Mouse (Mus musculus) embryonic facial prominence, embryonic 10.5 days (tissue): ENCODE measurements around the gene Misp. TPM values are rescaled to one million over a fixed set of nuclear protein-coding genes. Genes with fewer than 3 reads are reported as not detected.
A peak's percentile ranks its signal among the peaks of the same experiment; 100 is the strongest.

ENCODE experiments used
- DNase-seq: peaks from one replicate; pipeline ENCODE4 v3.0.0-alpha.2; 2017; ENCODE audit warnings: low spot score
- H3K27ac ChIP-seq: fragments of 300-500 bp; sonication (generic); replicated peaks from 2 replicates; pipeline ENCODE4 v1.5.1; 2016; ENCODE audit warnings: mild to moderate bottlenecking
- H3K27me3 ChIP-seq: fragments of 300-500 bp; sonication (generic); replicated peaks from 2 replicates; pipeline ENCODE4 v1.6.1; 2016; ENCODE audit warnings: low read depth, mild to moderate bottlenecking; ENCODE audit not compliant: poor library complexity, severe bottlenecking
- H3K36me3 ChIP-seq: fragments of 300-500 bp; sonication (generic); replicated peaks from 2 replicates; pipeline ENCODE4 v1.6.1; 2016; ENCODE audit warnings: mild to moderate bottlenecking, moderate library complexity
- H3K4me1 ChIP-seq: fragments of 300-500 bp; sonication (generic); 2 replicates; pipeline ENCODE4 v1.6.1; 2016
- H3K4me3 ChIP-seq: fragments of 300-500 bp; sonication (generic); 2 replicates; pipeline ENCODE4 v1.5.1; 2016; ENCODE audit warnings: mild to moderate bottlenecking, moderate library complexity
- H3K9me3 ChIP-seq: fragments of 300-500 bp; sonication (generic); 2 replicates; pipeline ENCODE4 v1.6.1; 2016; ENCODE audit warnings: mild to moderate bottlenecking
- WGBS: fragments of 180-500 bp; shearing (Covaris S2); methylation state at CpG from one replicate; pipeline ENCODE4 v1.1.7; 2016; 5-methylcytosine and 5-hydroxymethylcytosine counted together
- polyA plus RNA-seq: library from polyadenylated mRNA; unstranded; fragments of >200 nt; fragmentation: Nextera tagmentation; extraction: Ambion mirVana; gene quantifications from 2 replicates; pipeline ENCODE4 v1.2.1, GENCODE M21; 2016

Misp gene
- polyA plus RNA-seq, 1 experiment from 2014 or later, result 2.2 TPM

DNA sequence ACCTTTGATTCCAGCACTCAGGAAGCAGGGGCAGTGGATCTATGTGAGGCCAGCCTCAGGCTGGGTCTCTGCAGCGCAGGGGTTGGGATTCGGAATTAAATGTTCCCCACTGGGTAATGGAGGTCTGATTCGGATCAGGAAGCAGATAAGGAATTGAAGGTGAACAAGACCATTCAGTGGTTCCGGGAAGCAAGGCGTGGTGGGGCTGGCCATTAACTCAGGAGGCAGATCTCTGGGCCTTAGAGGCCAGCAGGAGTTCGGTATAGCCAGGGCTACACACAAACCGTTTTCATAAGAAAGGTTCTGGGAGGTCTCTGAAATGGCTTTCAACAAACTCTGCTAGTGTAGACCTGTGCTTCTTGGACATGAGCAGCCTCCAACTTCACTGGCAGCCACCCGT, 32.0 kb downstream of the Misp start:
- peak overlapping the region; percentile 99 for H3K4me3 ChIP-seq
- peak overlapping the region; percentile 100 for H3K27ac ChIP-seq
- WGBS, result 32% methylated on average over 8 of the region's 8 CpGs
- H3K9me3 ChIP-seq, result no peaks in the 10 kb centered on the region
- H3K27me3 ChIP-seq, result no peaks in the 10 kb centered on the region
- DNase-seq, result peak; percentile 32
- peaks cover 39% of the 10 kb centered on the region for H3K36me3 ChIP-seq
- H3K4me1 ChIP-seq, result peaks cover 59% of the 10 kb centered on the region

DNA sequence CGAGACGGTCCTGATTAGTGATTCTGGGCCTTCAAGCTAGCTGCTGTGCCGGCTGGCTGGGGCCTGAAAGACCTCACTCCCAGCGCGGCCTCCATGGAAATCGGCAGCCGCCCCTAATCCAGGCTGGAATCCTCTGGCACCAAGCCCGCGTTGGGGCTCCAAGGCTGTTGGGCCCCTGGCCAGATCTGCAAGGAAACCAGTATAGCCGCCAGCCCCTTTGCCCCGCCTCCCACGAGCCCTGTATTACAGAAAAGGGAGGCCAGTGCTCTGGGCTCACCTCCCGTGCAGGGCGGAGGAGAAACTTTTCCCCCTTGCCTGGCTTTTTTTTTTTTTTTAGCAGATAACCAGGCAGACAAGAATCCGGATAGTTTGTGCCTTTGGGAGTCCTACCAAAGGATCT, 32.6 kb downstream of the Misp start:
- 1% methylated on average over 15 of the region's 15 CpGs for WGBS
- peaks cover 44% of the 10 kb centered on the region for H3K36me3 ChIP-seq
- no peaks in the 10 kb centered on the region for H3K27me3 ChIP-seq
- DNase-seq, result peak; percentile 84
- peak overlapping the region; percentile 99 for H3K4me3 ChIP-seq
- peak overlapping the region; percentile 100 for H3K27ac ChIP-seq
- peaks cover 65% of the 10 kb centered on the region for H3K4me1 ChIP-seq
- no peaks in the 10 kb centered on the region for H3K9me3 ChIP-seq

DNA sequence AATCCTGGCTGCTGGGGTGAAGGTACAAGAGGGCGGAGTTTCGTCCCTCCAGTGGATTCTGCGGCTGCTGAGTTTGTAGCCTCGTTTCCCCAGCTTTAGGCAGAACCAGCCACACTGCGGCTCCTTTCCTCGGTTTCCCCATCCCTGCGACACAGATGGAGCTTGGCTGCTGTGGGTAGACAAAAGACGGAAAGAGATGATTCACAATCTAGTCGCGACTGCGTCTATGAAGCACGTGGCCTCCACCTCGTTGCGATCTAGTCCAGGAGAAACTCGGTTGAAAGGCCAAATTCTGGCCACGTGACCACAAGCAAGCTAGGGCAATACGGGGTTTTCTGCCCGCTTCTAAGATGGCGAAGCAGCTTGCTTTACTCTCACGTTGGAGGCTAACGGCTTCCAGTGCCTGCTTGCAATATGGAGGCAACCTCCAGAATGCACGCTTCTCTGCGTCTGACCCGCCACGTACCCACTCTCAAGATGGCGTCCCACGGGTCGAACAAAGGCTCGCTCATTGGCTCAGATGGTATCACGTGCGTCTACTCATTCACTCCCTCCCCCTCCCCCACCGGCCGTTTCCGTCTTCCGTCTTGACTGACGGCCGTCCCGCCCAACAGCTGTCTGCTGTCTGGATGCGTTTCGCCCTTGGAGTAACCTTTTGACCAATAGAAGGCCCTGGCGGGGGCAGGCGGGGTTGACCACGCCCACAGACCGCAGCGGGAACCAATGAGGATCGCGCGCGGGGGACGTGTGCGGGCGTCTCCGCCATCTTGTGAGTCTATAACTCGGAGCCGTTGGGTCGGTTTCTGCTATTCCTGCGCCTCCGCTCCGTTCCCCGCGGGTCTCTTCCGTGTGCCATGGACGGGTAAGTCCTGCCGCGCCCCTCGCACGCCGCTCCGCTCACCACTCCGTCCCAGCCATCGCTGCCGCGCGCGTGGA, 33.3 kb downstream of the Misp start, which contains the start of gene Ptbp1:
Gene Ptbp1 (plus strand): TSS at position 568 of the 936 bp plus-strand sequence.
- under 1% methylated on average over 75 of the region's 75 CpGs for WGBS
- H3K4me3 ChIP-seq, result peak within 1 kb of the TSS; percentile 99
- H3K27me3 ChIP-seq, result no peaks in the 10 kb centered on the region
- peak within 1 kb of the TSS; percentile 100 for H3K27ac ChIP-seq
- H3K9me3 ChIP-seq, result no peaks in the 10 kb centered on the region
- H3K4me1 ChIP-seq, result peaks cover 70% of the 10 kb centered on the region
- peak; percentile 100 for DNase-seq
- H3K36me3 ChIP-seq, result peaks cover 52% of the 10 kb centered on the region

DNA sequence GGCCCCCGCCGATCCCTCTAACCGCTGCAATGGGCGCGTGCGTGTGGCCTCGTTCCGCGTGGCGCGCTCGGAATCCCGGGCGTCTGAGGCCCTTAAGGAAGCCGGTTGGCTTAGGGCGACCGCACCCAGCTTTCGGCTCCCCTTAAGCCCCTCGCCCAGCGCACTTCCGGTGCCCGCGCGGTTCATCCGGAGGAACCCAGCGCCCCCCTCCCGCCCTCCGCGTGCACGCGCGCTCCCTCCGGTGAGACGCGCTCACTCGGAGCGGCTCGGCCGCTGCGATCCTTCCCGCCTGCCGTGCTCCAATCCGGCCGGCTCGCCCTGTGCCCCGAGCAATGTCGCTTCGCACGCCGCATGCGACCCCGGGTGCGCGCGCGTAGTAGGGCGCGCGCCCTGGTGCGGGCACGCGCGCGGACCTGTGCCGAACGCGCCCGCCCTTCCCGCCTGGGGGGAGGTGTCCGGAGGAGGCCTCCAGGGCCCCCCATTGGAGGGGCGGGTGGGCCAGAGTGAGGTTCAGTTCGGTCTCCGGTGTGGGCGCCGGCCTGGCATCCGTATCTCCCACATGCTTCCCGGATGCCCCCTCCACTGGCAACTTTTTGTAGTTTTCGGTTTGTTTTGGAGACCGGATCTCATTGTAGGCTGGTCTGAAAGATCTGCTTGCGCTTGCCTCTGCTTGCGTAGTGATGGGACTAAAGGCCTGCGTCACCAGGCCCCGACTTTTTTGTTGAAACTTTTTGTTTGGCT, 34.2 kb downstream of the Misp start:
- no peaks in the 10 kb centered on the region for H3K27me3 ChIP-seq
- H3K4me3 ChIP-seq, result peak overlapping the region; percentile 99
- peak overlapping the region; percentile 100 for H3K27ac ChIP-seq
- H3K9me3 ChIP-seq, result no peaks in the 10 kb centered on the region
- WGBS, result under 1% methylated on average over 83 of the region's 83 CpGs
- H3K4me1 ChIP-seq, result peaks cover 70% of the 10 kb centered on the region
- H3K36me3 ChIP-seq, result peaks cover 60% of the 10 kb centered on the region
- peak; percentile 85 for DNase-seq

DNA sequence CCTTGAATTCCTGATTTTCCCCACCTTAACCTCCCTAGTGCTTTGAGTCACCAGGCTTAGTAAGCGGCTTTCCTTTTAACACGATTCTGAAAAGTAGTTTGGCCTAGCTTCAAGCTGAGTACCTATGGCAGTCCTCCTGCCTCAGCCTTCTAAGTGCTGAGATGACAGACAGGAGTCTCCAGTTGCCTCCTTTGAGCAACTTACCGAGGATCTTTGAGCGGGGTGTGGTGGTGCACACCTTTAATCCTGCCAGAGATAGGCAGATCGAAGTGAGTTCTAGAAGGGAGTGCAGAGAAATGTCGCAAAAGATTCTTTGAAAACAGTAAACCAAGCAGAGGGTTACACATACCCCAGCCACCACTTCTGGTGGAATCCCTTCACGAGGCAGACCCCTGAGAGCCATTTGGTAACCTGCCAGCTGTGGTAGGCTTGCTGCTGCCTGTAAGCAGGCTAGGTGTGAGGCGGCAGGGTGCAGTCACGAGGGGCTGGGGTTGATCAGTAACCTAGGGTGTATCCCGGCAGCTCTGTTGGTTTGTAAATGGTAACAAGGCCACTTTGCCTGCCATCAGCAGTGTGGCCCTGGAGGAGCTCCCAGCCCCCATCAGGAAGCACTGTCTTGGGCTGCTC, 34.9 kb downstream of the Misp start:
- DNase-seq, result peak; percentile 36
- Histone ChIP-seq H3K4me1 (peaks cover 68% of the 10 kb centered on the region), H3K4me3 (peak overlapping the region; percentile 99), H3K27ac (peak overlapping the region; percentile 100), H3K27me3 (no peaks in the 10 kb centered on the region), H3K9me3 (no peaks in the 10 kb centered on the region), H3K36me3 (peaks cover 61% of the 10 kb centered on the region)
- 7% methylated on average over 10 of the region's 10 CpGs for WGBS

DNA sequence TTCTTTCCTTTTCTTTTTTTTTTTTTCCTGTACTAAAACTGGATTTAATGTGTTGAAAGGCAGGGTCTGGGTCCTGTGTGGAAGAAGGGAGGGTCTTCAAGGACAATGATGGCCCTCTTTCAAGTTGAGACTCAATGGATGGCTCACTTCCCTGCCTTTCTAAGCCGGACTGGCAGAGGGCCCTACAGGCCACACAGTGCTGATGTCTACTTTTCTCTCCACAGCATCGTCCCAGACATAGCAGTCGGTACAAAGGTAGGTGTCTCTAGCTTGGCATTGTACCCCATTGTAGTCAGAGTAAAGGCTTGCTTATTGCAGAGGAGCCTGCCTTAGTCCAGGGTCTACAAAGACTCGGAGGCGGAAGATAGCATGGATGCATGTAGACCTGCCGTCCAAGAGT, 35.5 kb downstream of the Misp start:
- no peak for DNase-seq
- no peaks in the 10 kb centered on the region for H3K27me3 ChIP-seq
- peak overlapping the region; percentile 99 for H3K4me3 ChIP-seq
- H3K36me3 ChIP-seq, result peaks cover 61% of the 10 kb centered on the region
- peaks cover 64% of the 10 kb centered on the region for H3K4me1 ChIP-seq
- H3K27ac ChIP-seq, result peak overlapping the region; percentile 100
- no peaks in the 10 kb centered on the region for H3K9me3 ChIP-seq
- WGBS, result 61% methylated on average over 6 of the region's 6 CpGs

DNA sequence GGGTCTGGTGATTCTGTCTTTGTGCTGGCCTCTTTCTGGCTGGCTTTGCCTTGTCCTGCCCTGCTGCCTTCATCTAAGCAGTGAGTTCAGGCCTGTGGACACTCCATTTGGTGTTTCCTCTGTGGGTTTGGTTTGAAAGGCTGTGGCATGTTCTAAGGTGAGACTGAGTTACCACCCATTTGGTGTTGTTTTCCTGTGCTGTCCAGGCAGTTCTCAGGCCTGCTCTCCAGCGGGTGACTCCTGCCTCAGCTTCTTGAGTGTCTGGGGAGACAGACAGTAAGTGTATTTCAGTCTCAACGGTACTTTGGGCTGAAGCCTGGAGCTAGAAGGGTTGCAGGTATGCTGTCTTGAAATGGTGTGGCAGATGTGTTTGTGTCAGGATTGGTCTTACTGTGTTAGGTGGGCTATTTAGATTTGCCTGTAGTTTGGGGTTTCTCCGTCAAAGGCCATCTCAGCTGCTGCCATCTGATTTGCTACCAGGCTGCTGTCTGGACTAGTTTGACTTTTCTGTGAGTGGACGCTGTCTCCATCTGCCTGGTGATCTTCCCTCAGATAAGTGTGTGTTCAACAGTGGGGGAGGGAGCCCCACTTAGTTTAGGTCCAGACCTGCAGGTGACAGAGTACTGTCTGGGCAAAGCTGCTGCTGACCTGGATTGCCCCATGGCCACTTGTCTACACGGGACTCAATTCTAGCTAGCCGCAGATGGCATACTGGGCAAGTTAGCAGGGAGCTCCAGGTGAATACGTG, 36.1 kb downstream of the Misp start:
- Histone ChIP-seq H3K27ac (peak overlapping the region; percentile 100; the same call in 1 of the 2 replicates), H3K9me3 (no peaks in the 10 kb centered on the region), H3K4me3 (peak overlapping the region; percentile 99), H3K36me3 (peaks cover 64% of the 10 kb centered on the region), H3K27me3 (no peaks in the 10 kb centered on the region), H3K4me1 (peaks cover 58% of the 10 kb centered on the region)
- 70% methylated on average over 7 of the region's 7 CpGs for WGBS
- no peak for DNase-seq

DNA sequence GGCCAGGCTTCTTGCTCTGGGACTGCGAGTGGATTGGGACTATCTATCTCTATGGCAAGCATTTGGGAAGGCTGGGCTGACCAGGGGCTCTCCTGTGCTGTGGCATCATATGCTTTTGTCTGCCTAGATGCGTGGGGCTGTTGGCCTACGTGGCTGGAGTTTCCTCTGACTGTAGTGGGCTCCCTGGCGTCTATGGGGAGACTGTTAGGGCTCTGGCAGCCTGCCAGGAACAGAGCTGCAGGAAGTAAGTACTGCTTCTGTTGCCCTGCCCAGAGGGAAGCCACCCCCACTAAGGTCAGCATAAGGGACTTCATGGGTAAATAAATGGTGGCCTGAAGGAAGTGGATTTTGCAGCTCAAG, 36.6 kb downstream of the Misp start:
- WGBS, result 72% methylated on average over 4 of the region's 4 CpGs
- Histone ChIP-seq H3K27ac (0 out of 2 replicates have a peak overlapping the region, but pooled peaks have one; percentile 12), H3K36me3 (peaks cover 70% of the 10 kb centered on the region), H3K4me1 (peaks cover 52% of the 10 kb centered on the region), H3K9me3 (no peaks in the 10 kb centered on the region), H3K4me3 (peak overlapping the region; percentile 99), H3K27me3 (no peaks in the 10 kb centered on the region)
- no peak for DNase-seq

DNA sequence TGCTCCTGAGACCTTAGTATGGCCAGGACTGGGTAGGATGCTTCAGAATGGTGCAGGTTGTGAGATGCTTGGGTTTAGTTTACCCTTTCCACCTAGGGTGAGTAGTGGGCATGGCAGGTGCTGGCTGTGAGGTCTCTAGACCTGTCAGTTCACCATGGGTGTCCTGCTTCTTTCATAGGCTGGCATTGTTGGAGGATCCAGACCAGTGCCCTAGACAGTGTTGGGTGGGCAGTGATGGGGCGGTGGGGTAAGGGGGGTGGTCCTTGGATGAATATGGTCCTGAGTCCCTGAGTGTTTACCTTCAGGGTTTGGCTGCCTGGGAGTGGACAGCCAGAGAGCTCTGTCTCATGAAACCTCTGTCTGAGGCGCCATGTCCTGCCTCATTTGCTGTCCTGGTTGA, 37.1 kb downstream of the Misp start:
- DNase-seq, result no peak
- H3K4me3 ChIP-seq, result peak overlapping the region; percentile 99
- WGBS, result 87% methylated on average over 2 of the region's 2 CpGs
- H3K4me1 ChIP-seq, result peaks cover 48% of the 10 kb centered on the region
- H3K27ac ChIP-seq, result no peak overlapping the region
- no peaks in the 10 kb centered on the region for H3K9me3 ChIP-seq
- H3K27me3 ChIP-seq, result no peaks in the 10 kb centered on the region
- peaks cover 74% of the 10 kb centered on the region for H3K36me3 ChIP-seq

DNA sequence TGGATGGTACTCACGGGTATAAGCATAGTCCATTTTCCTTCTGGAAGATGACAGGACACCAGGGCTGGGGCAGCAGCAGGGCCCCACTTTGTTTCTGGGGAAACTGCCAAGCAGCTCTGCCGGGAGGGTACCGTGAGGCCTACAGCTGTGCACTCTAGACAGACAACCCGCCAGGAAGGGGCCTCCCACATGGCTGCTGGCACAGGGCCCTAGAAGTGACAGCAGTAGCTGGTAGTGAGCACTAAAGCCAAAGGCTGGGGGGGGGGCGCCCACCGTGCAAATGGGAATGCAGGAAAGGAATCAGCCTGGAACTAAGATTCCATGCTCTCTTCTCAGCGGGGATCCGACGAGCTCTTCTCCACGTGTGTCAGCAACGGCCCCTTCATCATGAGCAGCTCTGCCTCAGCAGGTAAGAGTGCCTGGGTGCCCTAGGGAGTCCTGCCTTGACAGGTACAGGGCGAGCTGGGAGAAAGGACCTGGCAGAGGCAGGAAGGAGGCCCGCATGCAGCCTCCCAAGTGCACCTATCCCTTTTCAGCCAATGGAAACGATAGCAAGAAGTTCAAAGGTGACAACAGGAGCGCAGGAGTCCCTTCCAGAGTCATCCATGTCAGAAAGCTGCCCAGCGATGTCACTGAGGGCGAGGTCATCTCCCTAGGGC, 37.8 kb downstream of the Misp start:
- no peaks in the 10 kb centered on the region for H3K27me3 ChIP-seq
- 76% methylated on average over 17 of the region's 17 CpGs for WGBS
- H3K4me3 ChIP-seq, result peak overlapping the region; percentile 99
- DNase-seq, result no peak
- peaks cover 41% of the 10 kb centered on the region for H3K4me1 ChIP-seq
- no peak overlapping the region for H3K27ac ChIP-seq
- H3K9me3 ChIP-seq, result no peaks in the 10 kb centered on the region
- H3K36me3 ChIP-seq, result peaks cover 81% of the 10 kb centered on the region

DNA sequence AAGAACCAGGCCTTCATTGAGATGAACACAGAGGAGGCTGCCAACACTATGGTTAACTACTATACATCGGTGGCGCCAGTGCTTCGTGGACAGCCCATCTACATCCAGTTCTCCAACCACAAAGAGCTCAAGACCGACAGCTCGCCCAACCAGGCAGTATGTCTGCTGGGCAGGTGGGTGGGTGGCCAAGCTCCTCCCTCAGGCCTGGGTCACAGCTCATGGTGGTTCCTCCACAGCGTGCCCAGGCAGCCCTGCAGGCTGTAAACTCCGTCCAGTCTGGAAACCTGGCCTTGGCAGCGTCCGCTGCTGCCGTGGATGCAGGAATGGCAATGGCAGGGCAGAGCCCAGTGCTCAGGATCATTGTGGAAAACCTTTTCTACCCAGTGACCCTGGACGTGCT, 38.3 kb downstream of the Misp start:
- Histone ChIP-seq H3K27ac (no peak overlapping the region), H3K27me3 (no peaks in the 10 kb centered on the region), H3K4me1 (peaks cover 40% of the 10 kb centered on the region), H3K9me3 (no peaks in the 10 kb centered on the region), H3K36me3 (peaks cover 86% of the 10 kb centered on the region), H3K4me3 (peak overlapping the region; percentile 21; the same call in 1 of the 2 replicates)
- WGBS, result 88% methylated on average over 11 of the region's 11 CpGs
- no peak for DNase-seq
